Mouse (Mus musculus) embryo, embryonic 10.5 days (tissue): ENCODE data around the gene Casq1.
"Not testable (repeated sequence)": the region's sequence is repeated elsewhere in the genome, so short reads cannot be mapped to it uniquely, and the experiment has no call there.

Source experiments
- DNase-seq: peaks from one replicate; pipeline ENCODE4 v3.0.0-alpha.2; 2015; ENCODE audit warnings: low spot score

The Casq1 gene

DNA sequence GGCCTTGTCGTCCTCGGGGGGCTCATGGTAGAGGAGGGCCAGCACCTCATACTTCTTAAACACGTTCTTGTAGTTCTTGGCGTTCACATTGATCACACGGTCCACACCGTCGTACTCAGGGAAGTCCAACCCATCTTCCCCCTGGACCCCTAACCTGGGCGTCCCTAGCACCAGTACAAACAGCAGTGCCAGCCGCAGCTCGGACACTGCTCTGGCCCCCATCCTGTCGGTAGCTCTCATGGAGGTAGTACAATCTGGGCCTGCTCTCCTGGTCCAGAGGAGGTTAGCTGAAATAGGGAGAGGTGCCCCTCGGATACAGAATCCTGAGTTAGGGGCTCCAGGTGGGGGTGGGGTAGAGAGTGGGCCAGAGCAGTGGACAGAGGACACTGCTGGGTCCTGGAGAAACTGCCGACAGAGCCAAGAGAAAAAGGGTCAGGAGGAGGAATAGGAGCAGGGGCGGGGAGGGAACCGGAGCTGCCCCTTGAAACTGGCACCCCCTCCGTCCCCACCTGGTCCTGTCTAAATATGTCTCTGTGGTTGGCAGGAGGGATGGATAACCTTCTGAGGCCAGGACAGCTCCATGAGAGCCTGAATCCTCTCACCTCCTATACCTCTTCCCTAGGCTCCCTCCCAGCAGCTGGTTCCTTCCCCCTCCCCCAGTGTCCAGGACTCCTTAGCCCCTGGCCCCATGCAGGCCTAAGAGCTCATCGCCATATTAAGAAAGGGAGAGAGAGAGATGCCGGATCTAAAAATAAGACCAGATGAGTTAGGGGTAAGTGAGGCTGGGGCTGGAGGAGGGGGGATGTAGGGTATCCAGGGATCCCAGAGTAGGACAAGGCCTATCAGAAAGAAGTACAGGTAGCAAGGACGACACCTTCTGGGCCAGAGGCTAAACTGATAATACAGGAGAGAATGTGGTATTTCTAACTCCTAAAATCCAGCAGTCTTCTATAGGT, at the start of gene Casq1:
TSS of gene Casq1 (minus strand) at position 418 of the 956 bp plus-strand sequence.
- DNase-seq: no peak

GRCm38 (mm10) chr1:172261477-172262078, 41.9 kb upstream of the Casq1 start, which contains the start of gene Igsf8:
Gene Igsf8, plus strand, starts transcription at chr1:172261641.
- peak; percentile 47 for DNase-seq

GRCm38 (mm10) chr1:172258314-172258713, 38.6 kb upstream of the Casq1 start, which contains the start of gene Atp1a4:
Gene Atp1a4, minus strand, starts transcription at chr1:172258414.
- no peak for DNase-seq

DNA sequence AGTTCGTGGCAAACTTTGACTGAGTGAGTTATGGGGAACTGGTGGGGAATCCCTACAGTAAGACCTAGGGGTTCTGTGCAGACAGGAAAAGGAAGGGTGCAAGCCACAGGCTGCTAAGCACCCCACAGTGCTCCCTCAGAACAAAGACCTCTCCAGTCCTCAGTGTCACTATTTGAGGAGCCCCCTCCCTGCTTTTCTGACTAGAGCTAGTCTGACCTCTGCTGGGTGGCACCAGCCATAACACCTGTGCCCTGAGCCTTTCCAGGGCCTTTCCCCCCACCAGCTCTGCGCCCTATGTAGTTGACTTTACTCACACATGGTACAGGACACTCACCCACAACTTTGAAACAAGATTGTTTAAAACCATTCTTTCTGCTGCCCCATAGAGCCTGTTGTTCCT, 28.0 kb upstream of the Casq1 start:
- peak; percentile 78 for DNase-seq

DNA sequence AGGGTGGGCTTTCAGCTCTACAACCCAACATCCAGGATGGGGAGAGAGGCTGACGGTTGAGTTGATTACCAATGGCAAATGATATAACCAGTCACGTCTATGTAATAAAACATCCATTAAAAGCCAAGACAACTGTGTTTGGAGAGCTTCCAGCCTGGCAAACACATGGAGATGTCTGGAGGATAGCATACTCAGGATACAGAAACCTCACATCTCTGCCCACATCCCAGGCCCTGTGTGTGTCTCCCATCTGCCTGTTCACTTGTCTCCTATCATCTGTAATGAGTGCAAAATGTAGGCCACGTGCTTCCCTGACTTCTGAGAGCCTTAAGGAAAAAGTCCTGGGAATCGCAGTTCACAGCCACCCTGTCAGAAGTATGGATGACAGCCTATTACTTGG, 27.5 kb upstream of the Casq1 start:
- no peak for DNase-seq

DNA sequence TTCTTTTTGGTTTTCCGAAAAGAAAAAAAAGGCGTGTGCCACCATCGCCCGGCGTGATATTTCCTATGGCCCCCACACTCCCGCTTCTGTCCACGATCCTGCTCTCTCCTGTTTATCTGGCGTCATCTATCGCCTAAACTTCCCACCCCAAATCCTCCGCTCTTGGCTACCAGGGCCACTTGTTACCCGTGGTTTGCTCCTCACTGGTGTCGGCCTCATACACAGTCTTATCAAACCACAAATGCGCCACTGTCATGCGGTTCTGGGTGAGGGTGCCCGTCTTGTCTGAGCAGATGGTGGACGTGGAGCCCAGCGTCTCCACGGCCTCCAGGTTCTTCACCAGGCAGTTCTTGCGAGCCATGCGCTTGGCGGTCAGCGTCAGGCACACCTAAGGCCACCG, 25.0 kb upstream of the Casq1 start:
- DNase-seq: not testable (repeated sequence)

- DNase-seq: peak; percentile 27
Measured at GRCm38 (mm10) chr1:172243547-172244205, 24.0 kb upstream of the Casq1 start.

GRCm38 (mm10) chr1:172242401-172242800, 22.7 kb upstream of the Casq1 start:
- DNase-seq: peak; percentile 37

DNA sequence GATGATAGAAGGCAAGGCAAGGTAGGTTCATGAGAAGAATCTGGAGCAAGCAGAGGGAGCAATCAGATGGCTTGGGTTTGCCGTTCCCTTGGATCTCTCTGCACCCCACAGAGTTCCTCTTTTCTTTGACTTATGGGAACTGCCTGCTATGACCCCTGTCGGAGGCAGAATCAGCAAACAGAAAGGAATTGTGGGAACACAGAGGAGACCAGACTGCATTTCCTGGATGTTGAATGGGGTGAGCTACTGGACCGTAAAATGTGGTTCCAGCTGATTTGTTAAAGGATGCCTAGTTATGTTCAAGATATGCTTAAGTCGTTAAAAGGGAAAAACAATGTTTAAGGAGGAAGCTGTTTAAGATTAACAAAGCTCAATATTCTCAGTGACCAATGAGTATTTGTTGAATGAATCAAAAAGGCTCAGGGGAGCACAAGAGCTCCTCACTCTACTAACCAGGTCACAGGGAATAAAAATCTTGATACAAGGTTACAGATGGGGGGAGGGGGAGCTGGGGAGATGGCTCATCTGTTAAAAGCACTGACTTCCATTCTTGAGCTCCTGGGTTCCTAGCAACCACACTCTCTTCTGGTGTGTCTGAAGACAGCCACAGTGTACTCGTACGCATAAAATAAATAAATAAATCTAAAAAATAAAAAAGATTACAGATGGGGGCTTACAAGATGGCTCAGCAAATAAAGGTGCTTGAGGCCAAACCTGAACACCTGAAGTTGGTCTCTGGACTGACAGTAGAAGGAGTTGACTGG, 21.5 kb upstream of the Casq1 start:
- DNase-seq: peak; percentile 48

DNA sequence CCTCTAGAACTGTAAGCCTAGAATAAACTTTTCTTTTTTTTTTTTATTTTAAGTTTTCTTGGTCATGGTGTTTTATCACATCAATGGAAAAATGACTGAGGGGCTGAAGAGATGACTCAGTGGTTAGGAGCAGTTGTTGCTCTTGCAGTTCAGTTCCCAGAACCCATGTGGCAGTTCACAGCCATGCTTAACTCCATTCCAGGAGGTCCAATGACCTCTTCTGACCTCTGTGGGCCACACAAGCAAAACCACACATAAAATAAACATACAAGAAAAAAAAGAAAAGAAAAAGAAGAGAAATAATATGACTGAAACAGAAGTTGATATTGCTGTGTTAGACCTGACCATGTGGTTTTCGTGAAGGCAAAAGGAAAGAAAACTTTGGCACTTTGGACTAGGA, 9.5 kb upstream of the Casq1 start:
- DNase-seq: no peak

DNA sequence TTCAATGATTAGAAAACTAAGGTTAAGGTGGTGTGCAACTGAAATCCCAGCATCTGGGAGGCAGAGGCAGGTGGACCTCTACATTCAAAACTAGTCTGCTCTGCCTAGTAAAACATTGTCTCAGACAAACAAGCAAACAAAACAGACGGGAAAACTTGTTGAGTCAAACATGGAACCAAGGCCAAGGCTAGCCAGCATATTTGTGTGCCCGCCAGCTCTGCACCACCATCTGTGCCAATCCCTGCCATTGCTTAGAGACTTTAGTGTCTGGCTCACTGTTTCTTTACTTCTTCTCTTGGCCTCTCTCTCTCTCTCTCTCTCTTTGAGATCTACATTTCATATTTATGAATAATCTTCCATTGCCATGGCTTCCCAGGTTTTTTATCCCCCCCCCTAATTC, 8.5 kb upstream of the Casq1 start:
- DNase-seq: no peak

GRCm38 (mm10) chr1:172221297-172222063, 1.8 kb upstream of the Casq1 start:
- peak; percentile 66 for DNase-seq

DNA sequence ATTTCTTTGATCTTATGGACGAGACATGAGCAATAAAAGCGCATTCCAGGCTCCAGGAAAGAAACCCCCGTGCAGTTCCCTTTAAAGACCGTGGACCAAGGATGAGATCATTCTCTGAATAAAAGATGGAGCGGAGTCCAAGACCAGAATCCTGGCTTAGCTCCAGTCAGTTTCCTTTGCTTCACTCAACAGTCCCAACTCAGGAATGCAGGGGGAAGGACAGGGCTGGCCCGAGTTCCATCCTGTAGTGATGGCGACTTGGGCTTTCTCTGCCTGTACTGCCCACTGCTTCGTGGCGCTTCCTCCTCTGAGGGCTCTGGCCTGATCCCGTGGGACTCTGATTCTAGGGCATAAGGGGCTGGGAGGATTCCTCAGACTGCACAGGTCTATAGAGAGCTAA, 746 bp upstream of the Casq1 start:
- no peak for DNase-seq

DNA sequence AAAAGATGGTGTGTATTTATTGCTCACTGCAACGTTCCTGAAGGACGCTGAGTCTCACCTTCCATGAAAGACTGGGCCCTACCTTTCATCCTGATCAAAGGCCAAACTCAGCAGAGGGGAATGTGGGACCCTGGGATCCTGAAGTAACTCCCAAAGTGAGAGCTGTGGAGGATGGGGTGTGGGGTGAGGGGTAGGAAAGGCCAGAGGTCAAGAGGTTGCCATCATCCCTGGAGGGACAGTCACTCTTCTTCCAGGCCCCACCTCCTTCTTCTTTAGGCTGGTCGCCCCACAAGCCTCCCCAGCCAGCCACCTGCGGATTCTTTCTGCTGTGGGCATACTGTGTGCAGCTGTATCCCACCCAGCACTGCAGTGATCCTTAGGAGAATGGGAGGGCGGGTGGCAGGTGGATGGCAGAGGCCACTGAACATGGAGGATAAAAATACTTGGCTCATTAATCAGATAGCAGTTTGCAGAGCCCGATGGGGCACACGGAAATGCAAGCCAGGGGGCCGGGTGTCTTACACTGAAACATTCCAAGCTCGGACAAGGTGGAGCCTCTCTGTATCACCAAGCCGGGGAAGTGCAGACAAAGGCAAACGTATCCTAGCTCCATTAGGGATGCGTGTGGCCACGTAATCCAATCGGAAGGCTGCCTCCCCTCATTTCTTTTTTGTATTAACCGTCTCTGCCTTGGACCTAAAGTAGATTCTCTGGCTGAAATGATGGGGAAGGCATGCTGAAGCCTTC, 1.3 kb downstream of the Casq1 start:
- no peak for DNase-seq

DNA sequence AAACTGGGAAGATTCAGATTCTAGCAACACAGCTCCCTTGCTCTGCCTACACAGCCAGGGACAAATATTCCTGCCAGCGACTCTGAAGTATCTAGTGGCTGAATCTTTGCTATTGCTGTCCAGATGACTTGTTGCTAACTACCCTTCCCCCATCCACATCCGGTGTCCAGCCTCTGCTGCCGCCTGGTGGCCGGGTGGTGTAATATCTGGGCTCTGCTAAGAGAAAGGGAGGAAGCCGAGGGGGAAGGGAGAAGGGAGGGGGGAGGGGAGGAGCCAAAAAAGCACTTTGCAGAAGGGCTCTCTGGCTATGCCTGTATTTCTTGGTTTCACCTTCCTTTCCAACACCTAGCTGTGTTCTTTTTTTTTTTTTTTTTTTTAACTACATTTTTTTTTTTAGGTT, 2.5 kb downstream of the Casq1 start:
- peak; percentile 96 for DNase-seq

- DNase-seq: no peak
Measured at GRCm38 (mm10) chr1:172214748-172215147, 4.9 kb downstream of the Casq1 start.

- DNase-seq: no peak
Measured at GRCm38 (mm10) chr1:172213771-172214170, 5.9 kb downstream of the Casq1 start.

- DNase-seq: no peak
Measured at GRCm38 (mm10) chr1:172212776-172213175, 6.9 kb downstream of the Casq1 start.

DNA sequence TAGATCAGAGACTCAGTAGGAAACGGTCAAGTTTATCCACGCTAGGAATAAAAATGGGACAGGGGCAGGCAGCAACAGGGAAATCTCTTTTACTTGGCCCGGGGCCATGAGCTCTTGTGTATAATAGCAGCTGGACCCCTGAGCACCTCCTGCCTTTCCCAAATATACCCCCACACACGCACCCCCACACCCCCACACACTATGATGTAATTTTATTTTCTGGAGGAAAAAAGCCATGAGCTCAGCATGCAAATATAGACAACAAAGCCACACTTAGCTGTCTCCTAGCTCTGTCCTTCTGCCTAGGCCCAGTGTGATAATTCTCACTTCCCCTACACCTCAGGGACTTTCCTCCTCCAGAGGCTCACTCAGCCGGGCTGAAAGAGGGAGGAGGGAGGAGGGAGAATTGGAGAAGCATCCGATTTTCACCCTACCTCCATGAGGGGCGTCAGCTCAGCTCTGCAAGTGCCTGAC, 12.5 kb downstream of the Casq1 start:
- DNase-seq: no peak
